Mouse (Mus musculus) midbrain, embryonic 11.5 days (tissue): Measurements from ENCODE around the gene Nxnl1. TPM values are rescaled to one million over a fixed set of nuclear protein-coding genes. Genes with fewer than 3 reads are reported as not detected.

Experiments
- ATAC-seq: fragments of 200-750 bp; cut with Nextera tagmentation; 2 replicates; pipeline ENCODE4 v1.8.0; 2017; ENCODE audit warnings: moderate TSS enrichment, moderate library complexity; ENCODE audit not compliant: low FRiP score
- DNase-seq: peaks from one replicate; pipeline ENCODE4 v3.0.0; 2015; ENCODE audit warnings: low spot score; ENCODE audit errors: missing footprints
- H3K27ac ChIP-seq: fragments of 300-500 bp; sonication (generic); 2 replicates; pipeline ENCODE4 v1.5.1; 2014; ENCODE audit warnings: low read depth, low read length
- H3K27me3 ChIP-seq: fragments of 300-500 bp; sonication (generic); 2 replicates; pipeline ENCODE4 v1.6.1; 2014; ENCODE audit warnings: mild to moderate bottlenecking, low read length, moderate library complexity, mixed read lengths; ENCODE audit not compliant: control insufficient read depth, insufficient read depth
- H3K36me3 ChIP-seq: fragments of 300-500 bp; sonication (generic); 2 replicates; pipeline ENCODE4 v1.6.1; 2014; ENCODE audit warnings: mild to moderate bottlenecking, low read length, moderate library complexity, mixed read lengths; ENCODE audit not compliant: control insufficient read depth, insufficient read depth
- H3K4me1 ChIP-seq: fragments of 300-500 bp; sonication (generic); 2 replicates; pipeline ENCODE4 v1.6.1; 2014; ENCODE audit warnings: low read length; ENCODE audit not compliant: control insufficient read depth, insufficient read depth
- H3K4me2 ChIP-seq: fragments of 300-500 bp; sonication (generic); 2 replicates; pipeline ENCODE4 v1.6.1; 2014; ENCODE audit warnings: mild to moderate bottlenecking, moderate library complexity
- H3K4me3 ChIP-seq: fragments of 300-500 bp; sonication (generic); 2 replicates; pipeline ENCODE4 v1.5.1; 2014; ENCODE audit warnings: low read depth, low read length
- H3K9ac ChIP-seq: fragments of 300-500 bp; sonication (generic); 2 replicates; pipeline ENCODE4 v1.6.1; 2014; ENCODE audit warnings: low read length
- H3K9me3 ChIP-seq: fragments of 300-500 bp; sonication (generic); 2 replicates; pipeline ENCODE4 v1.6.1; 2016; ENCODE audit warnings: low read length; ENCODE audit not compliant: control insufficient read depth
- WGBS: fragments of 180-500 bp; shearing (Covaris S2); extraction: QIAGEN DNeasy Blood & Tissue Kit; methylation state at CpG from one replicate; pipeline ENCODE4 v1.1.7; 2014; 5-methylcytosine and 5-hydroxymethylcytosine counted together
- polyA plus RNA-seq: library from polyadenylated mRNA; unstranded; fragments of >200 nt; fragmentation: Nextera tagmentation; extraction: Ambion mirVana; gene quantifications from 2 replicates; pipeline ENCODE4 v1.2.1, GENCODE M21; 2014

The Nxnl1 gene
- polyA plus RNA-seq, 1 experiment from 2014 or later: not detected

DNA sequence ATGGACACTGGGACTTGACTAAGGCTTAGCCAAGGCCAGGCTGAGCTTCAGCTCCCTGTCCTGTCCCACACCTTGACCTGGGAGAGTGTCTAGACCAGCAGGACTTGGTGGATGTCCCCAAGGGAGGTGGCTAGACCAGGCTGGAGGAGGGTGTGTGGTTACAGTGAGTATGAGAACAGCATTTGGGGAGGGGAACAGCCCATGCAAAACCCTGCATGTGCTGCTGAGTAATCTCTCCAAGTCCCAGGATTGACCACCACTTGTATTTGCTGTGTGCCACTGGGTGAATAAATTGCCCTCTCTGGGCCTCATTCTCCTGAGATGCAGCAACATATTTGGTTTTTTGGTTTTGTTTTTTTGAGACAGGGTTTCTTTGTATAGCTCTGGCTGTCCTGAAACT, 32.0 kb upstream of the Nxnl1 start:
- DNase-seq (no peak), ATAC-seq (no peak)
- Histone ChIP-seq H3K27ac (no peak overlapping the region), H3K27me3 (peaks cover 26% of the 10 kb centered on the region), H3K4me1 (peaks cover 21% of the 10 kb centered on the region), H3K9me3 (no peaks in the 10 kb centered on the region), H3K36me3 (no peaks in the 10 kb centered on the region), H3K4me2 (no peak overlapping the region), H3K9ac (no peak overlapping the region), H3K4me3 (no peak overlapping the region)

GRCm38 (mm10) chr8:71597451-71597850, 31.1 kb upstream of the Nxnl1 start, which contains the start of gene Fam129c:
Gene Fam129c, plus strand, starts transcription at chr8:71597648.
- H3K4me3 ChIP-seq: no peak within 1 kb of the TSS
- H3K4me1 ChIP-seq: peaks cover 22% of the 10 kb centered on the region
- no peak within 1 kb of the TSS for H3K9ac ChIP-seq
- no peak for DNase-seq
- H3K27me3 ChIP-seq: peaks cover 17% of the 10 kb centered on the region
- no peak for ATAC-seq
- no peak within 1 kb of the TSS; the same call in 1 of the 2 replicates for H3K27ac ChIP-seq
- H3K9me3 ChIP-seq: no peaks in the 10 kb centered on the region
- WGBS: 84% methylated on average over 3 of the region's 3 CpGs
- no peak within 1 kb of the TSS for H3K4me2 ChIP-seq
- no peaks in the 10 kb centered on the region for H3K36me3 ChIP-seq

- H3K4me1 ChIP-seq: peaks cover 16% of the 10 kb centered on the region
- H3K27ac ChIP-seq: no peak overlapping the region
- no peak overlapping the region for H3K4me2 ChIP-seq
- ATAC-seq: no peak
- no peaks in the 10 kb centered on the region for H3K9me3 ChIP-seq
- no peaks in the 10 kb centered on the region for H3K36me3 ChIP-seq
- no peak overlapping the region for H3K4me3 ChIP-seq
- WGBS: 82% methylated on average over 4 of the region's 4 CpGs
- no peak overlapping the region for H3K9ac ChIP-seq
- DNase-seq: no peak
- H3K27me3 ChIP-seq: peaks cover 11% of the 10 kb centered on the region
These were observed 30.4 kb upstream of the Nxnl1 start for GRCm38 (mm10) chr8:71596798-71597197.

DNA sequence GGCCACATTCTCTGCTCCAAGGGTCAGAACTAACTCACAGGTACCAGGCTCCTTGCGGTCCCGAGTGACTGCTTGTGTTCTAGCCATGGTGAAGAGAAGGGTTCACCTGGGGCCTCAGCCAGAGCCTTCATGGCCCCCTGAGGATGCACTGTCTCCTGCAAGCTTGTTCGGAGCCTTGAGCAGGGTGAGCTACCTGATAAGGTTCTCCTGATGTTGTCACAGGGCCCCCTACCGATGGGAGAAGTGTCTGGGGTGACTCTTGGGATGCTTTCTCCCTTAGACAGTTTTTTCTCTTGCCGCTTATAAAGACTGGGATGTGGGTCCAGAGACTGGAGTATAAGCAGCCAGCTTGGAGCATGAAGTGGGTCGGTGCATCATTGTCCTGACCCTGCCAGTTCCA, 30.0 kb upstream of the Nxnl1 start:
- DNase-seq (no peak), ATAC-seq (no peak)
- H3K27me3 ChIP-seq: peaks cover 7% of the 10 kb centered on the region; the same call in 1 of the 2 replicates
- no peak overlapping the region for H3K4me2 ChIP-seq
- 59% methylated on average over 6 of the region's 6 CpGs for WGBS
- no peak overlapping the region for H3K4me3 ChIP-seq
- H3K9me3 ChIP-seq: no peaks in the 10 kb centered on the region
- H3K36me3 ChIP-seq: no peaks in the 10 kb centered on the region
- H3K27ac ChIP-seq: peak overlapping the region; percentile 9; the same call in 1 of the 2 replicates
- peak overlapping the region; percentile 20; the same call in 1 of the 2 replicates for H3K9ac ChIP-seq
- peaks cover 17% of the 10 kb centered on the region for H3K4me1 ChIP-seq

- 0 out of 2 replicates have a peak overlapping the region, but pooled peaks have one; percentile 9 for H3K27ac ChIP-seq
- H3K4me3 ChIP-seq: no peak overlapping the region
- no peak overlapping the region; the same call in 1 of the 2 replicates for H3K4me2 ChIP-seq
- 10% methylated on average over 27 of the region's 27 CpGs for WGBS
- H3K27me3 ChIP-seq: peaks cover 3% of the 10 kb centered on the region; the same call in 1 of the 2 replicates
- DNase-seq (peak; percentile 98), ATAC-seq (peak; percentile 33)
- H3K9ac ChIP-seq: peak overlapping the region; percentile 20
- peaks cover 22% of the 10 kb centered on the region for H3K4me1 ChIP-seq
- H3K36me3 ChIP-seq: no peaks in the 10 kb centered on the region
- no peaks in the 10 kb centered on the region for H3K9me3 ChIP-seq
These were observed 29.5 kb upstream of the Nxnl1 start for GRCm38 (mm10) chr8:71595862-71596261.

DNA sequence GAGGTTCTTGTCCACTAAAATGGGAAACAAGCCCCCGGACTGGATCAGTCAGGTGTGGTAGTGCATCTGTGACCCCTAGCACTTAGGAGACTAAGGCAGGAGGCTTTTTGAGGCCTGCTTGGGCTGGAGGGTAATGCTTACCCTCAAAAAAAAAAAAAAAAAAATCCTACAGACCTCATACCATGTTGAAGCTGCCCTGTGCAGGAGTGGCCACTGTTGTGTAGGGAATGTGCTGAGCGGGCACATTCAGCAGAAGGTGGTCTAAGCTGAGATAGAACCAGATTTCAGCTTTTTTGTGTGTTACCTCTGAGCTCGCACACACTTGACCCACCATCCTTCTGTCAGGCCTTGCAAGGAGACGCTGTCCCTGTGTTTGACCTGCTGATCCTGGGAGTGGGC, 27.9 kb upstream of the Nxnl1 start:
- ATAC-seq: no peak
- Histone ChIP-seq H3K4me1 (peaks cover 22% of the 10 kb centered on the region), H3K4me2 (no peak overlapping the region), H3K9ac (no peak overlapping the region), H3K4me3 (no peak overlapping the region), H3K27me3 (no peaks in the 10 kb centered on the region), H3K9me3 (no peaks in the 10 kb centered on the region), H3K27ac (no peak overlapping the region), H3K36me3 (no peaks in the 10 kb centered on the region)
- 91% methylated on average over 4 of the region's 4 CpGs for WGBS
- no peak for DNase-seq

DNA sequence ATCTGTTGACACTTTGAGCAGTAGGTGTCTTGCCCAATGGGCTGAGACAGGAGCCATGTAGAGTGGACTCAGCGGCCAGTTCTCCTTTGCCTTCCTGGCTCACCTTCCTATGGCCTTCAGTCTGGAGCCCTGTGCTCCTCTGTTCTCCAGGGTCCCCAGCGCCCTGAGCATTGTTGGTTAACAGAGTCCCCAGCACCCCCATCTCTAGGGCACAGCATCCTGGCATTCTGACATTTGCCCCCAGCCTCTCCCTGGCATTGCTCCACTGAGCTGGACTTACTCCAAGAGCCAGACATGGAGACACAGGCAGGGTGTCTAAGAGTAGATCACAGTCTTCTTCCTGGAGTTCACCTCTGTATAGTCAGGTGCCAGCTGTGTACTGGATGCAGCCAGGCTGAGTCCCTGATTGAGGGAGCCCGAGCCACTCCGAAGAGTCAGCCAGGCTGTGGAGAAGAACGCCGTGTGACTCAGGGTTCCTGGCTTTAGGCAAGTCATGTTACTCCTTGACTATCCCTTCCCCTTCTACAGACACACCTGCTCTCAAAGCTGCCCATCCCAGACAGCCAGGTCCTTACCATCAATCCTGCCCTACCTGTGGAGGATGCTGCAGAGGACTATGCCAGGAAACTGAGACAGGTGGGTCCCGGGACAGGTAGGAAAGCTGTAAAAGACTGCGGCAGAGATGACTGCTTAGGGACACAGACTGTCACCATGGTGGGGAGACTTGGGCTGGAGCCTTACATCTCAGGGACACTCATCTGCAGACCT, 27.3 kb upstream of the Nxnl1 start:
- Histone ChIP-seq H3K4me3 (no peak overlapping the region), H3K36me3 (no peaks in the 10 kb centered on the region), H3K9me3 (no peaks in the 10 kb centered on the region), H3K4me2 (no peak overlapping the region; the same call in 1 of the 2 replicates), H3K27me3 (no peaks in the 10 kb centered on the region), H3K9ac (no peak overlapping the region), H3K4me1 (peaks cover 22% of the 10 kb centered on the region), H3K27ac (no peak overlapping the region)
- no peak for ATAC-seq
- 92% methylated on average over 8 of the region's 8 CpGs for WGBS
- DNase-seq: no peak

DNA sequence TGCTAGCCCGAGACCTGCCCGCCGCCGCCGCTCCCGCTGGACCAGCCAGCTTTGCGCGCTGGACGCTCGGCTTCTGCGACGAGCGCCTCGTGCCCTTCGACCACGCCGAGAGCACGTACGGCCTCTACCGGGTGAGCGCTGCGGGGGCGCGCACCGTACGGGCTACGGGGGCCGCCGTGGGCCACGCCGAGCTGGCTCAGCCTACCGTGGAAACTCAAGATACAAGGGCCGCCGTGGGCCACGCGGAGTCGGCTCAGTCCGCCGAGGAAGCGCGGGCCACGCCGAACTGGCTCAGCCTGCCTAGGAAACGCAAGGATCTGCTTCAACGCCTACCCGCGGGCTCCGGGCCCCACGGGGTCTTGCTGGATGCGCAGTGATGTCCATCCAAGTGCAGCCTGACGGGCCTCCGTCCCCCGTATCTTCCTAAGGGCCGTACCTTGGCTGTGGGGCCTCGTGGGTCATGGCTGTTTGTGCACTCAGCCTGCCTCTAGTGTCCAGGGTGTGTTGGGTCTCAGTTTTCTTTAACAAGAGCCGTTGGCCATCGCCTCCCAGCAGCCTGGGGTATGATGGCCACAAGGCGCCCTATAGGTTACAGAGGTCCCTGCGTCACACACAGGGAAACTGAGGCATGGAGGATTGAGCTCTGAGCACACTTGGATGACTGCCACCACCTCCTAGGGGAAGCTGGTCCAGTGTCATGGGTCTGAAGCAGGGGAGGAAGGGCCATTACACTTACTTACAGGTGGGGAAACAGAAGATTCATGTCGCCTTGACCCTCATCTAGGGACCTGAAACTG, 26.2 kb upstream of the Nxnl1 start:
- Histone ChIP-seq H3K27ac (peak overlapping the region; percentile 94), H3K4me1 (peaks cover 22% of the 10 kb centered on the region), H3K9ac (peak overlapping the region; percentile 85), H3K36me3 (no peaks in the 10 kb centered on the region), H3K4me2 (peak overlapping the region; percentile 86), H3K27me3 (no peaks in the 10 kb centered on the region), H3K4me3 (peak overlapping the region; percentile 69), H3K9me3 (no peaks in the 10 kb centered on the region)
- 5% methylated on average over 60 of the region's 60 CpGs for WGBS
- DNase-seq: peak; percentile 93
- peak; percentile 78 for ATAC-seq
